27 mouse cellular contexts compared by ENCODE assay signal in genomic region chr14:46536002-46536762, GRCm38 (mm10).
DNase-seq lines count a peak whose midpoint lies in the region; ATAC-seq and TF ChIP-seq lines count a peak whose summit lies in the region.
"Had no signal": no experiment of that assay in that cellular context is flagged by ENCODE, and none has a peak within 500 bp of the region (broad histone marks: within the 10 kb centered on the region; RNA-seq: fewer than 3 reads in every experiment).

No protein-coding gene starts in this region.

- H3K4me3 ChIP-seq in midbrain, embryonic 11.5 days (ENCODE audit: low read depth, low read length), result no peak overlapping the region
- no peak overlapping the region for H3K4me3 ChIP-seq in midbrain, embryonic 10.5 days
- peak overlapping the region; percentile 17 to 26; a peak in 3 of 4 replicates for H3K4me3 ChIP-seq in liver, embryonic 14.5 days (ENCODE audit: insufficient read depth in 1 of 2, low read depth in 2 of 2, low read length in 2 of 2)
- no peak overlapping the region for H3K4me3 ChIP-seq in forebrain, embryonic 12.5 days (replicated peaks)
- H3K4me3 ChIP-seq: embryonic facial prominence, embryonic 10.5 days; embryonic facial prominence, embryonic 15.5 days; forebrain, embryonic 15.5 days; gastrocnemius, adult 2 months; heart, embryonic 15.5 days; midbrain, embryonic 13.5 days; neural tube, embryonic 13.5 days had no signal

- TF ChIP-seq CTCF in liver, embryonic 14.5 days (IDR thresholded peaks at IDR 0.05; ENCODE audit: low read depth), result no peak

- no peaks in the 10 kb centered on the region for H3K36me3 ChIP-seq in midbrain, embryonic 11.5 days (ENCODE audit: control insufficient read depth, insufficient read depth, low read length)
- H3K36me3 ChIP-seq in midbrain, embryonic 10.5 days, result no peaks in the 10 kb centered on the region
- peaks cover 5% of the 10 kb centered on the region for H3K36me3 ChIP-seq in liver, embryonic 14.5 days (replicated peaks; ENCODE audit: control insufficient read depth, insufficient read depth, low read depth)
- no peaks in the 10 kb centered on the region for H3K36me3 ChIP-seq in forebrain, embryonic 12.5 days (replicated peaks)
- H3K36me3 ChIP-seq: embryonic facial prominence, embryonic 10.5 days; embryonic facial prominence, embryonic 15.5 days; forebrain, embryonic 15.5 days; heart, embryonic 15.5 days; midbrain, embryonic 13.5 days; neural tube, embryonic 13.5 days had no signal

- H3K4me2 ChIP-seq in midbrain, embryonic 11.5 days, result no peak overlapping the region
- peak overlapping the region; percentile 67 for H3K4me2 ChIP-seq in liver, embryonic 14.5 days (ENCODE audit: low read depth)
- H3K4me2 ChIP-seq in forebrain, embryonic 12.5 days, result no peak overlapping the region
- H3K4me2 ChIP-seq: embryonic facial prominence, embryonic 15.5 days; forebrain, embryonic 15.5 days; heart, embryonic 15.5 days; lung, embryonic 14.5 days; midbrain, embryonic 13.5 days; neural tube, embryonic 13.5 days had no signal

- H3K9ac ChIP-seq in midbrain, embryonic 11.5 days (ENCODE audit: low read length), result no peak overlapping the region
- peak overlapping the region; percentile 52 for H3K9ac ChIP-seq in liver, embryonic 14.5 days (replicated peaks)
- no peak overlapping the region for H3K9ac ChIP-seq in forebrain, embryonic 12.5 days
- H3K9ac ChIP-seq: embryonic facial prominence, embryonic 15.5 days; forebrain, embryonic 15.5 days; heart, embryonic 15.5 days; lung, embryonic 14.5 days; midbrain, embryonic 13.5 days; neural tube, embryonic 13.5 days had no signal

- peak; percentile 88 for TF ChIP-seq EP300 in liver, embryonic 14.5 days (IDR thresholded peaks at IDR 0.05; ENCODE audit: low read depth)

- DNase-seq in midbrain, embryonic 11.5 days (ENCODE audit: low spot score, missing footprints), result peak; percentile 33
- no peak for DNase-seq in midbrain, embryonic 10.5 days (ENCODE audit: low spot score)
- DNase-seq in liver, embryonic 14.5 days (ENCODE audit: low read depth in 3 of 3, low spot score in 3 of 3), result peak in 1 of 3 experiments; percentile 63
- DNase-seq in ovary, postnatal 14 days (ENCODE audit: low spot score), result no peak
- DNase-seq in kidney, postnatal 14 days, result no peak
- DNase-seq: adrenal gland, adult 2 months; adrenal gland, postnatal 36 days; cerebellum, adult 8-10 months; cerebellum, postnatal 25 days; gastrocnemius, adult 2 months; gastrocnemius, postnatal 36 days; kidney, adult 18-20 months; left cerebral cortex, postnatal 4 days; lung, embryonic 14.5 days; lung, postnatal 14 days; thymus, postnatal 14 days had no signal

- H3K27ac ChIP-seq in midbrain, embryonic 11.5 days (ENCODE audit: low read depth, low read length), result no peak overlapping the region
- H3K27ac ChIP-seq in midbrain, embryonic 10.5 days (replicated peaks), result no peak overlapping the region
- H3K27ac ChIP-seq in liver, embryonic 14.5 days, result peak overlapping the region; percentile 93
- H3K27ac ChIP-seq in forebrain, embryonic 12.5 days, result no peak overlapping the region
- H3K27ac ChIP-seq: embryonic facial prominence, embryonic 10.5 days; embryonic facial prominence, embryonic 15.5 days; forebrain, embryonic 15.5 days; gastrocnemius, adult 2 months; heart, embryonic 15.5 days; midbrain, embryonic 13.5 days; neural tube, embryonic 13.5 days had no signal

- no peaks in the 10 kb centered on the region for H3K9me3 ChIP-seq in midbrain, embryonic 11.5 days (ENCODE audit: control insufficient read depth, low read length)
- H3K9me3 ChIP-seq in midbrain, embryonic 10.5 days (replicated peaks), result 0 out of 2 replicates have a peak, but pooled peaks cover 5% of the 10 kb centered on the region
- H3K9me3 ChIP-seq in liver, embryonic 14.5 days (ENCODE audit: control insufficient read depth, low read length), result peaks cover 8% of the 10 kb centered on the region
- H3K9me3 ChIP-seq in forebrain, embryonic 12.5 days, result no peaks in the 10 kb centered on the region
- H3K9me3 ChIP-seq: embryonic facial prominence, embryonic 15.5 days; forebrain, embryonic 15.5 days; heart, embryonic 15.5 days; midbrain, embryonic 13.5 days had no signal

- no peak for ATAC-seq in midbrain, embryonic 11.5 days (ENCODE audit: low FRiP score)
- peak; percentile 67 for ATAC-seq in erythroid progenitor cell, adult 5-6 weeks (replicated peaks; ENCODE audit: low FRiP score, poor library complexity, severe bottlenecking)
- peak; percentile 74 for ATAC-seq in liver, embryonic 14.5 days (ENCODE audit: insufficient read depth)
- peak; percentile 66 for ATAC-seq in megakaryocyte-erythroid progenitor cell, adult 5-6 weeks (replicated peaks; ENCODE audit: low FRiP score, low TSS enrichment, poor library complexity, severe bottlenecking)
- ATAC-seq in forebrain, embryonic 12.5 days (ENCODE audit: low FRiP score), result no peak
- ATAC-seq: activated CD4-positive, CD25-positive, alpha-beta regulatory T cell, adult 4 months; forebrain, embryonic 15.5 days; hindbrain, embryonic 16.5 days; midbrain, embryonic 13.5 days had no signal

- 87% methylated on average over 10 of the region's 10 CpGs for WGBS in midbrain, embryonic 11.5 days
- WGBS in midbrain, embryonic 10.5 days, result 85% methylated on average over 10 of the region's 10 CpGs
- 8% methylated on average over 10 of the region's 10 CpGs for WGBS in liver, embryonic 14.5 days (ENCODE audit: insufficient replicate concordance)
- 88% methylated on average over 10 of the region's 10 CpGs for WGBS in forebrain, embryonic 12.5 days

- H3K4me1 ChIP-seq in midbrain, embryonic 11.5 days (ENCODE audit: control insufficient read depth, insufficient read depth, low read length), result no peaks in the 10 kb centered on the region
- no peaks in the 10 kb centered on the region for H3K4me1 ChIP-seq in midbrain, embryonic 10.5 days
- peaks cover 60 to 67% of the 10 kb centered on the region in 2 experiments for H3K4me1 ChIP-seq in liver, embryonic 14.5 days (replicated peaks; ENCODE audit: control insufficient read depth in 2 of 2, insufficient read depth in 2 of 2, low read length in 1 of 2)
- no peaks in the 10 kb centered on the region for H3K4me1 ChIP-seq in forebrain, embryonic 12.5 days
- H3K4me1 ChIP-seq: embryonic facial prominence, embryonic 10.5 days; forebrain, embryonic 15.5 days; heart, embryonic 15.5 days; midbrain, embryonic 13.5 days; neural tube, embryonic 13.5 days had no signal

- no peaks in the 10 kb centered on the region for H3K27me3 ChIP-seq in midbrain, embryonic 11.5 days (ENCODE audit: control insufficient read depth, insufficient read depth, low read length)
- no peaks in the 10 kb centered on the region for H3K27me3 ChIP-seq in midbrain, embryonic 10.5 days (ENCODE audit: low read depth, poor library complexity, severe bottlenecking)
- no peaks in the 10 kb centered on the region for H3K27me3 ChIP-seq in liver, embryonic 14.5 days (ENCODE audit: control insufficient read depth, insufficient read depth, low read length)
- H3K27me3 ChIP-seq in forebrain, embryonic 12.5 days, result no peaks in the 10 kb centered on the region
- H3K27me3 ChIP-seq: embryonic facial prominence, embryonic 15.5 days; forebrain, embryonic 15.5 days; heart, embryonic 15.5 days; midbrain, embryonic 13.5 days; neural tube, embryonic 13.5 days had no signal

Comparison
In these comparisons a context has a peak if more than half of its experiments do, and no peak if none do; other contexts are left out.
1. ATAC-seq: peak in erythroid progenitor cell, adult 5-6 weeks (single experiment), liver, embryonic 14.5 days (single experiment) and megakaryocyte-erythroid progenitor cell, adult 5-6 weeks (single experiment); none in midbrain, embryonic 11.5 days (single experiment) and forebrain, embryonic 12.5 days (single experiment).
2. H3K4me3 ChIP-seq: peak in liver, embryonic 14.5 days (2 of 2); none in midbrain, embryonic 11.5 days (single experiment), midbrain, embryonic 10.5 days (single experiment) and forebrain, embryonic 12.5 days (single experiment).